Mouse (Mus musculus) limb, embryonic 14.5 days (tissue): ENCODE measurements at regions not wholly inside any gene's neighbourhood (a gene's known extent, or its start where the extent isn't known, plus 50 kb on each side); places are given as distances from the start of the nearest gene placed in this dataset.
A peak's percentile ranks its signal among the peaks of the same experiment; 100 is the strongest.

Experiments used
- ATAC-seq: fragments of 200-750 bp; cut with Nextera tagmentation; 2 replicates; pipeline ENCODE4 v1.8.0; 2017; ENCODE audit warnings: low read depth, moderate number of reproducible peaks, moderate TSS enrichment; ENCODE audit not compliant: low FRiP score
- DNase-seq: peaks from one replicate; pipeline ENCODE4 v3.0.0-alpha.2; 2015; ENCODE audit warnings: low spot score
- H3K27ac ChIP-seq: fragments of 300-500 bp; sonication (generic); replicated peaks from 2 replicates; pipeline ENCODE4 v1.5.1; 2014; ENCODE audit warnings: low read depth, mild to moderate bottlenecking, low read length, moderate library complexity, mixed read lengths
- H3K27me3 ChIP-seq: fragments of 300-500 bp; sonication (generic); 2 replicates; pipeline ENCODE4 v1.6.1; 2014; ENCODE audit warnings: low read length, mixed read lengths; ENCODE audit not compliant: control insufficient read depth, insufficient read depth
- H3K36me3 ChIP-seq: fragments of 300-500 bp; sonication (generic); 2 replicates; pipeline ENCODE4 v1.6.1; 2014; ENCODE audit warnings: mild to moderate bottlenecking, low read length, moderate library complexity, mixed read lengths; ENCODE audit not compliant: control insufficient read depth, insufficient read depth
- H3K4me1 ChIP-seq: fragments of 300-500 bp; sonication (generic); 2 replicates; pipeline ENCODE4 v1.6.1; 2014; ENCODE audit warnings: antibody characterized with exemption, low read length, mixed read lengths; ENCODE audit not compliant: control insufficient read depth, insufficient read depth
- H3K4me2 ChIP-seq: fragments of 300-500 bp; sonication (generic); replicated peaks from 2 replicates; pipeline ENCODE4 v1.6.1; 2014; ENCODE audit warnings: low read depth, mild to moderate bottlenecking, low read length, moderate library complexity; ENCODE audit not compliant: severe bottlenecking
- H3K4me3 ChIP-seq: fragments of 300-500 bp; sonication (generic); replicated peaks from 2 replicates; pipeline ENCODE4 v1.5.1; 2014; ENCODE audit warnings: low read length
- H3K9ac ChIP-seq: fragments of 300-500 bp; sonication (generic); 2 replicates; pipeline ENCODE4 v1.6.1; 2014; ENCODE audit warnings: mild to moderate bottlenecking, low read depth, low read length, moderate library complexity; ENCODE audit not compliant: severe bottlenecking
- H3K9me3 ChIP-seq: fragments of 300-500 bp; sonication (generic); 2 replicates; pipeline ENCODE4 v1.6.1; 2016; ENCODE audit warnings: low read length; ENCODE audit not compliant: control insufficient read depth
- POLR2A ChIP-seq: fragments of 200-500 bp; IDR thresholded peaks from 2 replicates; pipeline ENCODE4 v1.8.0; 2012; ENCODE audit warnings: inconsistent platforms, mild to moderate bottlenecking, moderate library complexity, borderline replicate concordance; ENCODE audit not compliant: insufficient read depth, insufficient read length; ENCODE audit errors: extremely low read depth
- WGBS: fragments of 180-500 bp; shearing (Covaris S2); extraction: QIAGEN DNeasy Blood & Tissue Kit; methylation state at CpG from one replicate; pipeline ENCODE4 v1.1.7; 2014; 5-methylcytosine and 5-hydroxymethylcytosine counted together

GRCm38 (mm10) chr17:51956275-51956674 is 123.2 kb upstream of the Satb1 start:
- 76% methylated on average over 13 of the region's 13 CpGs for WGBS
- H3K27ac ChIP-seq: no peak overlapping the region
- DNase-seq: peak; percentile 3
- no peaks in the 10 kb centered on the region for H3K4me1 ChIP-seq
- H3K27me3 ChIP-seq: no peaks in the 10 kb centered on the region
- H3K9ac ChIP-seq: no peak overlapping the region
- no peaks in the 10 kb centered on the region for H3K36me3 ChIP-seq
- no peak overlapping the region for H3K4me3 ChIP-seq
- ATAC-seq: no peak
- H3K9me3 ChIP-seq: no peaks in the 10 kb centered on the region
- TF ChIP-seq POLR2A: no peak
- H3K4me2 ChIP-seq: no peak overlapping the region

- ATAC-seq: no peak
- H3K36me3 ChIP-seq: no peaks in the 10 kb centered on the region
- H3K9ac ChIP-seq: no peak overlapping the region
- H3K4me3 ChIP-seq: no peak overlapping the region
- H3K9me3 ChIP-seq: no peaks in the 10 kb centered on the region
- no peaks in the 10 kb centered on the region for H3K27me3 ChIP-seq
- 83% methylated on average over 5 of the region's 5 CpGs for WGBS
- no peaks in the 10 kb centered on the region for H3K4me1 ChIP-seq
- TF ChIP-seq POLR2A: no peak
- H3K4me2 ChIP-seq: no peak overlapping the region
- H3K27ac ChIP-seq: no peak overlapping the region
- no peak for DNase-seq
Measured at GRCm38 (mm10) chr17:51937707-51938106, 104.6 kb upstream of the Satb1 start.

DNA sequence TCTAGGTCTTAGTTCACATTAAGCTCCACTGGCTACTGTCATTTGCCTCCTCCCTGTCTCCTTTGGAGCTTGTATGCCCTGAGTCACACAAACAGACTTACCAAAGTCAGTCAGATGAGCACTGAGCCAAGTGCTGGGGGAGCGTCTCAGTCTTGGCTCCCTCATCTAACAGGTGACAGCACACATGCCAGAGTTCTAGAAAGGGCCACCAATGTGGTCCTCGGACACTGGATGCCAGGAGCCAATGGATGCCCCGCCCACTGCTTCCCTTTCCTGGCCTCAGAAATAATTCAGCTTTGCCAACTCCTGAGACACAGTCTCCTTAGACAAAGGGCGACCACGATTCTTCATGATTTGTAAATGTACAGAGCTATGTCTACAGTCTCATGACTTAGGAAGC is 103.0 kb upstream of the Satb1 start:
- no peak for DNase-seq
- ATAC-seq: no peak
- WGBS: 88% methylated on average over 5 of the region's 5 CpGs
- Histone ChIP-seq H3K4me2 (no peak overlapping the region), H3K4me3 (no peak overlapping the region), H3K27me3 (no peaks in the 10 kb centered on the region), H3K9ac (no peak overlapping the region), H3K36me3 (no peaks in the 10 kb centered on the region), H3K9me3 (no peaks in the 10 kb centered on the region), H3K27ac (no peak overlapping the region), H3K4me1 (no peaks in the 10 kb centered on the region)
- TF ChIP-seq POLR2A: no peak

GRCm38 (mm10) chr17:51926392-51926791 is 93.3 kb upstream of the Satb1 start:
- Histone ChIP-seq H3K27me3 (no peaks in the 10 kb centered on the region), H3K9me3 (no peaks in the 10 kb centered on the region), H3K4me2 (no peak overlapping the region), H3K9ac (no peak overlapping the region), H3K4me1 (no peaks in the 10 kb centered on the region), H3K4me3 (no peak overlapping the region), H3K36me3 (no peaks in the 10 kb centered on the region), H3K27ac (no peak overlapping the region)
- TF ChIP-seq POLR2A: no peak
- ATAC-seq: no peak
- WGBS: 87% methylated on average over 3 of the region's 3 CpGs
- no peak for DNase-seq

DNA sequence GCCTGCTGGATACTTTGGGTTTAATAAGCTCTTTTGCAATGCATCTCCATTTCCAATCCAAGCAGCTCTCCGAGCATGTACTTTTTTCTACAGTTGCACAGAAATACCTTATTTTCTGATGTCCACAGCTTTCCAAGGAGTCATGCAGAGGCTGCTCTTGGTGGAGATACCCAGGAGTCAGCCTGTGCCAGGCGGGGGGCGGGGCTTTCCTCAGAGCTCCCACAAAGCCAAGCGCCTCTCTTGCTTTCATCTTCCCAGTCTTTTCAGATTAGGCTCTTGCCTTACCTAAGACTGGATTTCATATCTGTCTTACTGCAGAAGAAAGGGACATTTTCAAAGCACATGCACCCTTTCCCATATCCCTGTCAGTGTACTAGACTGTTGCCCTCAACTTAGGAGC is 73.9 kb upstream of the Satb1 start:
- no peaks in the 10 kb centered on the region for H3K9me3 ChIP-seq
- no peak overlapping the region for H3K27ac ChIP-seq
- no peak overlapping the region for H3K9ac ChIP-seq
- H3K4me3 ChIP-seq: no peak overlapping the region
- no peaks in the 10 kb centered on the region for H3K4me1 ChIP-seq
- H3K27me3 ChIP-seq: no peaks in the 10 kb centered on the region
- DNase-seq (no peak), ATAC-seq (no peak)
- TF ChIP-seq POLR2A: no peak
- H3K36me3 ChIP-seq: no peaks in the 10 kb centered on the region
- H3K4me2 ChIP-seq: no peak overlapping the region
- 79% methylated on average over 4 of the region's 4 CpGs for WGBS

DNA sequence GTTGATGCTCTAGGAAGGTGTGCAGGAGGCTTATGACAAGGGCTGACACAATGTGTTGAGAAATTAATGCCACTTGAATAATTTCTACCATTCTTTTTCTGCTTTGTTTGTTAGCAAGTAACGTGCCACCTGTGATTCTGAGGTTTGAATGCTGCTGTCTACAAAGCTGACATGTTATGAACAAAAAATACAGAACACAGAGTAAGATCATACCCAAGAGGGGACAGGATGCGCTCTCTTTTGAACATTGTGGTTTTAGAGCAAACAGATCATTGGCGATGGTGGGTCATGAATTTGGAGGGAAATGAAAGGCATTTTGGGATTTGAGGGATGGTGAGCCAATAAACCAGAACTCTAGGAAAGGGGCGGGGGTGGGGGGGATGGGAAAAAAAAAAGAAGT is 73.3 kb upstream of the Satb1 start:
- Histone ChIP-seq H3K27ac (no peak overlapping the region), H3K4me2 (no peak overlapping the region), H3K4me1 (no peaks in the 10 kb centered on the region), H3K27me3 (no peaks in the 10 kb centered on the region), H3K36me3 (no peaks in the 10 kb centered on the region), H3K9ac (no peak overlapping the region), H3K9me3 (no peaks in the 10 kb centered on the region), H3K4me3 (no peak overlapping the region)
- DNase-seq: no peak
- 87% methylated on average over 4 of the region's 4 CpGs for WGBS
- ATAC-seq: no peak
- TF ChIP-seq POLR2A: no peak
